In genomic region chr5:107787682-107788443, GRCm38 (mm10) we compare ENCODE assay signal across 24 mouse cellular contexts. TPM values are rescaled to one million over a fixed set of nuclear protein-coding genes. Genes with fewer than 3 reads are reported as not detected.
DNase-seq lines count a peak whose midpoint lies in the region; ATAC-seq and TF ChIP-seq lines count a peak whose summit lies in the region.
"Had no signal": no experiment of that assay in that cellular context is flagged by ENCODE, and none has a peak within 500 bp of the region (broad histone marks: within the 10 kb centered on the region; RNA-seq: fewer than 3 reads in every experiment).

No protein-coding gene starts in this region.

- WGBS in thymus, adult 2 months, result 46% methylated on average over 7 of the region's 7 CpGs

- H3K4me3 ChIP-seq in thymus, adult 2 months (ENCODE audit: control insufficient read depth, insufficient read depth, low read length), result no peak overlapping the region
- H3K4me3 ChIP-seq: embryonic facial prominence, embryonic 10.5 days; forebrain, embryonic 15.5 days; heart, embryonic 10.5 days; hindbrain, embryonic 13.5 days had no signal

- ATAC-seq in common myeloid progenitor, adult 5-6 weeks (replicated peaks; ENCODE audit: low read depth, poor library complexity, severe bottlenecking), result peak; percentile 42; the same call in 1 of the 2 replicates
- ATAC-seq: forebrain, embryonic 15.5 days; hindbrain, postnatal 0 days had no signal

- H3K36me3 ChIP-seq in thymus, adult 2 months (ENCODE audit: control insufficient read depth, insufficient read depth, low read length), result no peaks in the 10 kb centered on the region

- no peaks in the 10 kb centered on the region for H3K4me1 ChIP-seq in thymus, adult 2 months (replicated peaks; ENCODE audit: control insufficient read depth, insufficient read depth, low read length)
- H3K4me1 ChIP-seq: embryonic facial prominence, embryonic 10.5 days; forebrain, embryonic 15.5 days; hindbrain, embryonic 13.5 days had no signal

- DNase-seq in thymus, postnatal 14 days, result peak; percentile 38
- DNase-seq in thymus, adult 2 months, result no peak
- DNase-seq in CD4-positive, CD25-positive, alpha-beta regulatory T cell, adult 2 months (ENCODE audit: low read depth, low spot score), result peak; percentile 53
- DNase-seq in thymus, postnatal 4 days, result peak; percentile 44
- no peak for DNase-seq in layer of hippocampus, postnatal 36 days
- no peak for DNase-seq in kidney, adult 9 months
- DNase-seq: adrenal gland, postnatal 14 days; cerebellum, adult 18-20 months; cerebellum, adult 9-11 months; cerebellum, postnatal 36 days; gastrocnemius, postnatal 36 days; heart, adult 11 months; heart, postnatal 10 days; heart, postnatal 4 days had no signal

- no peak for TF ChIP-seq POLR2A in thymus, adult 2 months (IDR thresholded peaks at IDR 0.05; ENCODE audit: control insufficient read depth, extremely low read depth, insufficient read depth, low read length, poor library complexity)

- no peak overlapping the region for H3K27ac ChIP-seq in thymus, adult 2 months (ENCODE audit: control insufficient read depth, insufficient read depth, low read length)
- H3K27ac ChIP-seq: embryonic facial prominence, embryonic 10.5 days; forebrain, embryonic 15.5 days; heart, embryonic 10.5 days; hindbrain, embryonic 13.5 days; hindbrain, postnatal 0 days had no signal

- no peak for TF ChIP-seq CTCF in thymus, adult 2 months (IDR thresholded peaks at IDR 0.05; ENCODE audit: borderline replicate concordance, control insufficient read depth, extremely low read depth, insufficient read depth, low read length, poor library complexity)

- no peaks in the 10 kb centered on the region for H3K27me3 ChIP-seq in thymus, adult 2 months (ENCODE audit: control insufficient read depth, insufficient read depth, low read length)
- H3K27me3 ChIP-seq: forebrain, embryonic 15.5 days; hindbrain, embryonic 13.5 days had no signal

RNA-seq across cellular contexts. Expression of gene Ube2d2b, which starts 42.0 kb away (rescaled TPM):
- polyA plus RNA-seq in thymus, adult 2 months (2012; rRNA removed), result 0.11 TPM in 1 of 2 replicates, not detected in the other
- total RNA-seq in common myeloid progenitor, adult 5-6 weeks (2017), result not detected in 2 replicates
- total RNA-seq in layer of hippocampus, postnatal 36 days (2021), result not detected
- total RNA-seq: adrenal gland, adult 18-20 months; adrenal gland, postnatal 14 days; gastrocnemius, adult 8-10 months; gastrocnemius, postnatal 36 days; heart, postnatal 10 days; heart, postnatal 4 days; hindbrain, postnatal 0 days had no signal
- polyA plus RNA-seq: embryonic facial prominence, embryonic 14.5 days; G1E had no signal

Comparison
In these comparisons a context has a peak if more than half of its experiments do, and no peak if none do; other contexts are left out.
1. DNase-seq: peak in thymus, postnatal 14 days (single experiment), CD4-positive, CD25-positive, alpha-beta regulatory T cell, adult 2 months (single experiment) and thymus, postnatal 4 days (single experiment); none in thymus, adult 2 months (single experiment), layer of hippocampus, postnatal 36 days (0 of 2) and kidney, adult 9 months (single experiment).